Mouse (Mus musculus) bone marrow, adult 2 months (tissue): Measurements from ENCODE around the gene Rtp2.

Experiments
- CTCF ChIP-seq: fragments of 200-500 bp; IDR thresholded peaks from 2 replicates; pipeline ENCODE4 v1.5.1; 2011; ENCODE audit warnings: low read length, control low read depth; ENCODE audit not compliant: control insufficient read depth, insufficient read depth
- POLR2A ChIP-seq: fragments of 200-500 bp; IDR thresholded peaks from 2 replicates; pipeline ENCODE4 v1.6.1; 2011; ENCODE audit warnings: low read depth, mild to moderate bottlenecking, control low read depth, low read length, borderline replicate concordance; ENCODE audit not compliant: control insufficient read depth

- TF ChIP-seq POLR2A (no peak), CTCF (peak; percentile 63)
These were observed 35.1 kb upstream of the Rtp2 start for GRCm38 (mm10) chr16:23967301-23967700.
